Mouse (Mus musculus) urinary bladder, adult 18-20 months (tissue): ENCODE measurements at regions not wholly inside any gene's neighbourhood (a gene's known extent, or its start where the extent isn't known, plus 50 kb on each side); places are given as distances from the start of the nearest gene placed in this dataset.

ENCODE experiments used
- DNase-seq, 2 experiments: peaks; one replicate each; pipeline ENCODE4 v3.0.0; 2022; ENCODE audit warnings: low spot score in 2 of 2, mixed read lengths in 2 of 2

- no peak for DNase-seq
Observed at GRCm38 (mm10) chr11:63481676-63482310, 353.0 kb downstream of the Pmp22 start.

GRCm38 (mm10) chr11:63482593-63482992 is 353.8 kb downstream of the Pmp22 start:
- no peak for DNase-seq

GRCm38 (mm10) chr11:63487203-63487602 is 358.4 kb downstream of the Pmp22 start:
- no peak for DNase-seq

- no peak for DNase-seq
Observed at GRCm38 (mm10) chr11:63502181-63502580, 373.4 kb downstream of the Pmp22 start.

- DNase-seq = no peak
Observed at GRCm38 (mm10) chr11:63507387-63507786, 378.6 kb downstream of the Pmp22 start.

DNA sequence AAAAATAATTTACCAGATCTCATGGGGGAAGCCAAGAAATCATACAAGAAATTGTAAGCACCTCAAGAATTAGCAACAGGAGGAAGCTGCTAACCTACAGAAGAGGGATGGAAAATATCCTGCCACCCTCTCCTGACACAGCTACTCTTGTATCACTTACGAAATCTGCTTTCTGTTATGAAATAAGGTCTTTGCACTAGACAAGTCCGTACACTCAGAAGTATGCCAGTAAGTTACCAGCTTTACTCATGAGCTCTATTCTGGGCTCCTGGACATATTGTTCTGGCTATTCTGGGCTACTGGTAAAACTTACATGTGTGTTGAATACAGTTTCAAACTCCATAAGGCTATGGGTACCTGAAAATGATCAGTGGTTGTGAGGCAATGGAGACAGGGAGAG is 379.9 kb downstream of the Pmp22 start:
- DNase-seq = no peak

GRCm38 (mm10) chr11:63510611-63511010 is 381.8 kb downstream of the Pmp22 start:
- no peak for DNase-seq

DNA sequence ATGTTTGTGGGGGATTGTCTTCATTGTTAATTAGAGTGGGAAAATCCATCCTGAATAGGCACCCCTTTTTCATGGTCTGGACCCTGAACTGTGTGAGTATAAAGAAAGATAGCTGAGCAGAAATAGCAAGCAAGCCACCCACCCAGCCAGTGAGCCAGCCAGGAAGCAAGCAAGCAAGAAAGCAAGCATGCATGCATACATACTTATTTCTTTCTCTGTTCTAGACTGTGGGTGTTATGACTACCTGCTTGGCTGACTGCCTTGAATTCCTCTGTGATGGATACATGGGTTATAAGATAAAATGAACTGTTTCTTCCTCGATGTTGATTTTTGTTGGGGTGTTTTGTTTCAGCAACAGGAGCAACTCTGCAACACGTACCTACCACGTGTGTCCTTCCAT is 385.8 kb downstream of the Pmp22 start:
- DNase-seq = no peak

DNA sequence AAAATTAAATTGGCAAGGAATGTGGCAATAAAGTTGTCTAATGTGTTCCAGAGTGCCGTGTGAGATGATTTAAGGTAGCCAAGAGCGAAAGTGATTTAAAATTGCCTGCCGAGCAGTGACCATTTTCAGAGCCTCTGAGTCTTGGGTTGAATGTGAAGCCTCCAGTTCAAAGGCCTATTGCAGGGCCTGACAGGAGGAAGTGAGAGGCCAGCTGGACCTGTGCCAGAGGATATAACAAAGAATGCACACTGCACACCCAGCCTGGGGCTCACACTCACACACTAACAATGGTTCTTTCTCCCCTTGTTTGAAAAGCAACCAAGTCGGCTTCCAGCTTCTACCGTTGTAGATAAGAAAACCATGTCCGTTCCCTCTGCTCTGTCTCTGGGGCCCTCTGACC is 390.1 kb downstream of the Pmp22 start:
- DNase-seq = no peak

DNA sequence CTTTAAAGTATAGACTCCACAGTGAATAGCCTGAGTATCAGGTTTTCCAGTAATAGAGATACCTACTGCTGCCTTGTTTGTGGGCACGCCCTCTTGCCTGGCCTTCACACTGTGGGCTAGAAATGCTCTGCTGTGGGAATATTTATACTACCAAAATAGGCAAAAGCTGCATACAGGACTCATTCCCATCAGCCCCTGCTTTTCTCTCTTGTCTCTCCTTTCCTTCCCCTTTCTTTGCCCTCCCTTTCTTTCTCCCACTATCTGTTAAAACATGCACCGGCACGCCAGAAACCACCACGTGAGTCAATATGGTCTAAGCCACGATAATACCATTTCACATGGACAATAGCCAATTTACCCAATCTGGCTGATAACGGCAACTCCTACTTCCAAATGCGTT is 395.5 kb downstream of the Pmp22 start:
- DNase-seq = peak; percentile 11

DNA sequence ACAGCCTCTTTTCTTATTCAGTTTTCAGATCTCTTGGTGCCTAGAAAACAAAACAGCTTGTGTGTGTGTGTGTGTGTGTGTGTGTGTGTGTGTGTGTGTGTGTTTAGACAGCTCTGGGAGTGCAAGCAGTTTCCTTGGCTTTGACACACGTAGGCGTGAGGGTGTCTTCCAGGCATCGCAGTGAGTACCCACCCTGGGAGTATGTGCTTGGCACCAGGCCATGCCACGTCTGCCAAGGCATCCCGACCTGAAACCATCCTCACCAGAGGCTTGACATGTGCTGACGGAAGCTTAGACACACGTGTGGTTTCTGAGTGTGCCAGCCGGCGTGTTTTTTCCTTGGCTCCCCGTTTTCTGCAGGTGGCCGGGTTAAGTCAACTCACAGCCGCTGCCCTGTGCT is 396.6 kb downstream of the Pmp22 start:
- no peak for DNase-seq

GRCm38 (mm10) chr11:63525956-63526355 is 396.1 kb downstream of the Hs3st3b1 start:
- DNase-seq = no peak

- DNase-seq = no peak
Observed at GRCm38 (mm10) chr11:63532752-63533151, 389.3 kb downstream of the Hs3st3b1 start.

GRCm38 (mm10) chr11:63533555-63534200 is 388.4 kb downstream of the Hs3st3b1 start:
- no peak for DNase-seq

- DNase-seq = no peak
Observed at GRCm38 (mm10) chr11:63537693-63538092, 384.4 kb downstream of the Hs3st3b1 start.

GRCm38 (mm10) chr11:63543971-63544696 is 378.0 kb downstream of the Hs3st3b1 start:
- DNase-seq = no peak

DNA sequence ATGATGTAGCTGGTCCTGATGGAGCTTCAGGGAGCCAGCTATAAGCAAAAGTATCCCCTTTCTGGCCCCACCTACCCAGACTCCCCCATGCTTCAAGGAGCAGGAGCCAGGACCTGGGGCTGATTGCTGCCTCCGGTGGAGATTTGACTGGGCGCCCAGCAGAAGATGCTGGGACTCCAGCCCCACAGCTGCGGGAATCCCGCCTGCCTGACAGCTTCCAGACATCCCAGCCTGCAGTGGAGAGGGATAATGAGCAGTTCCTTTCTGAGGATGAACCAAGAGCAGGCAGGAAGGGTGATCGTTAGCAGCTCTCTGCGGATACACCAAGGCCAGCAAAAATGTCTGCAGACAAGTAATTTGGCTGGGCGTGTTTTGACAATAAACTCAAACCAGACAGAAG is 376.6 kb downstream of the Hs3st3b1 start:
- DNase-seq = no peak

DNA sequence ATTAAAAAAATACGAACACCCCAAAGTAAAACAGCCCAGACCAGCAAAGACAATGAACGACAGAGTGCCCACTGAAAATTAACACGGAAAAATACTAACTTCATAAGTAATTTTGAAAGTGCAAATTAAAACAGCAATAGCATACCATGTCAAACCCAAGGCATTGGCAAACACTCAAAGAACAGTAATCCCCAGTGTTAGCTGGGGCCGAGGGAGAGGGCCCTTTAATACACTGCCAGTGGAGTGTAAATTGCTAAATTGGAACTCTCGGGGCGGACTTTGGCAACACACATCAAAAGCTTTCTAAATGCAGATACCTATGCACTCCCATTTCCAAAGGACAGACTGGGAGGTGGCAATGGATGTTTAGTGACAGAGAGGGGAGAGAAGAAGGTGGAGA is 361.6 kb downstream of the Hs3st3b1 start:
- DNase-seq = no peak

DNA sequence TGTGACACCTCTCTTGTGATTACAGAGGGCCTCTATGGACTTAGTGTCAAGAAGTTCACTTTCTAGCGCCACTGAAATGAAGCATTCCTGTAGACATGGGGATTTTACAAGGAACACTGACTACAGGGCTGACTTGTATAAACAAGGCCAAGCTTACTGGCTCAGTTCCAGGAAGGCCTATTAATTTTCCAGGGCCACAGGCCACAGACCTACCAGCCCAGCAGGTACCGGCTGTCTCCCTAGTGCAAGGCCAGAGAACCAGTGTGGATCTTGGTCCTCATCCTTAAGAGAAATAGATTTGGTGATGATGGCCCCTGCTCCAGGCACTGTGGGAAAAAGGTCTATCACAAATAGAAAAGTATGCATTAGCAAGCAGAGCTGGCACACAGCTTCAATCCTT is 359.4 kb downstream of the Hs3st3b1 start:
- no peak for DNase-seq

- no peak for DNase-seq
Observed at GRCm38 (mm10) chr11:63565471-63566232, 356.4 kb downstream of the Hs3st3b1 start.

DNA sequence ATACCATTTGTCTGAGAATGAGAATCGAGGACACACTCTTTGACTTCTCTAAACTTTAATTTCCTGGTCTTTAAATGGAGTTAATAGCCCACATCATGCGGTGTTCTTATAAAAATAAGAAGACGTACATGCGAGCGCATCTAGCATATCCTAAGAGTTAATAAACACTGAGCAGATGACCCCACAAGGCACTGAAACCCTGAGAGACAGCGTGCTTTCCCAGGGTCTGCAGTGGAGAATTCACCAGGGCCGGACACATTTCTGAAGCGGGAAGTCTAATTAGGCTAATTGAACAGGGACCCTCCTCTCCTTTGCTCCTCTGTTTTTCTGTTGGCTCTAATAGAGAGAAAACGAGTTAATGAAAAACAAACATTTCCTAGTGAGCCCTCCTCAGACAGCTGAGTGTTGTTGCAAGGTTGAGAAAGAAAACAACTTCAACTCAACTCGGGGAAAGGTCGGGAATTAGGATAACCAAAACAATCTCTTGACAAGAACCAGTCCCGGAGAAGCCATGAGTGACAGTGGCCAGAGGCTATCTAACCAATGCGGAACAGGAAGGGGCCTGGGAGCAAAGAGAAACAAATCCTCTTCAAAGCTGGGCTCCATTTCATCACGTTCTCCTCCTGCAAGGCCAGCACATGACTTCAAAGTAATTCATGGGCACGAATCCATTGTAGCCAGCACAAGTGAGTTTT is 352.2 kb downstream of the Hs3st3b1 start:
- DNase-seq = no peak

GRCm38 (mm10) chr11:63570646-63571045 is 351.4 kb downstream of the Hs3st3b1 start:
- DNase-seq = no peak
